Mouse (Mus musculus): ENCODE data around the gene Tal1. TPM values are rescaled to one million over a fixed set of nuclear protein-coding genes. Genes with fewer than 3 reads are reported as not detected.

Tal1 gene
- 18.9 and 22.7 TPM in 2 replicates for polyA plus RNA-seq (2015; fragmentation: Nextera tagmentation; extraction: Ambion mirVana)

GRCm38 (mm10) chr4:115056371-115056920, at the start of gene Tal1:
Gene Tal1 (plus strand): TSS chr4:115056426.

GRCm38 (mm10) chr4:115088611-115089338, 32.5 kb downstream of the Tal1 start, which contains the start of gene Pdzk1ip1:
Gene Pdzk1ip1 (plus strand): TSS chr4:115088708.

Other genes starting within 250 kb of the Tal1 start
- gene Gm12830, start 234.7 kb upstream of the Tal1 start, polyA plus RNA-seq (2015; fragmentation: Nextera tagmentation; extraction: Ambion mirVana) = not detected in 2 replicates
- not detected in 2 replicates for gene Foxd2, start 147.6 kb upstream of the Tal1 start, polyA plus RNA-seq (2015; fragmentation: Nextera tagmentation; extraction: Ambion mirVana)
- gene Foxe3, start 130.4 kb upstream of the Tal1 start, polyA plus RNA-seq (2015; fragmentation: Nextera tagmentation; extraction: Ambion mirVana) = not detected in 2 replicates
- 65.8 and 67.2 TPM in 2 replicates for gene Cmpk1, start 69.2 kb upstream of the Tal1 start, polyA plus RNA-seq (2015; fragmentation: Nextera tagmentation; extraction: Ambion mirVana)
- 9.9 and 11.3 TPM in 2 replicates for gene Stil, start 56.3 kb upstream of the Tal1 start, polyA plus RNA-seq (2015; fragmentation: Nextera tagmentation; extraction: Ambion mirVana)
- 10.4 and 10.7 TPM in 2 replicates for gene Pdzk1ip1, start 32.3 kb downstream of the Tal1 start, polyA plus RNA-seq (2015; fragmentation: Nextera tagmentation; extraction: Ambion mirVana)
- gene Cyp4x1, start 77.9 kb downstream of the Tal1 start, polyA plus RNA-seq (2015; fragmentation: Nextera tagmentation; extraction: Ambion mirVana) = 0.02 and 0.07 TPM in 2 replicates
- not detected in 2 replicates for gene Cyp4a29, start 185.7 kb downstream of the Tal1 start, polyA plus RNA-seq (2015; fragmentation: Nextera tagmentation; extraction: Ambion mirVana)
- not detected in 2 replicates for gene Cyp4a12a, start 242.6 kb downstream of the Tal1 start, polyA plus RNA-seq (2015; fragmentation: Nextera tagmentation; extraction: Ambion mirVana)

All from spleen, postnatal 0 days (tissue).